Mouse (Mus musculus) thymus, adult 2 months (tissue): Measurements from ENCODE around the gene Dcps.

Experiments used
- CTCF ChIP-seq: fragments of 200-500 bp; IDR thresholded peaks from 2 replicates; pipeline ENCODE4 v1.5.1; 2012; ENCODE audit warnings: mild to moderate bottlenecking, control low read depth, low read length, moderate library complexity, borderline replicate concordance; ENCODE audit not compliant: control insufficient read depth, poor library complexity, insufficient read depth; ENCODE audit errors: extremely low read depth
- POLR2A ChIP-seq: fragments of 200-500 bp; IDR thresholded peaks from 2 replicates; pipeline ENCODE4 v1.6.1; 2012; ENCODE audit warnings: mild to moderate bottlenecking, low read length, control low read depth, moderate library complexity; ENCODE audit not compliant: control insufficient read depth, poor library complexity, insufficient read depth; ENCODE audit errors: extremely low read depth

DNA sequence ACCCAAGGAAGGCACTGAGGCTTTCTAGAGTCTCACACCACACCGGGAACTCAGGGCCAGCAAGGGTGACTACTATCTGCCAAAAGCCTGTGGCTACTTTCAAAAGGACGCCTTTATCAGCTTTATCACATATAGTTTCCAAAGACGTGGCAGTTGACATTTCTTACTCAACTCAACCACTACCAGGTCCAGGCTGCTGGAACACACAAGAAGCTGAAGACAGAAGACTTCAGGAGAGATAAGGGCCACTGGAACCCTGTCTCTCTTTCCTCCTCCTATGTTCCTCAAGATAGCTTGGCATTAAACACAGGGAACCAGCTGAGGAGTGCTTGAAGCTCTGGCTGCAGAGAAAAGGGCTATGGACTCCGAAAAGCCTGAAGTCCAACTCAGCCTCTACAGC, 78.0 kb downstream of the Dcps start:
- TF ChIP-seq CTCF (no peak), POLR2A (no peak)
